Mouse (Mus musculus) heart, postnatal 10 days (tissue): Measurements from ENCODE around the gene Gpm6b. TPM values are rescaled to one million over a fixed set of nuclear protein-coding genes. Genes with fewer than 3 reads are reported as not detected.

Experiments used
- DNase-seq, 2 experiments: peaks; one replicate each; pipeline ENCODE4 v3.0.0; 2021
- intact Hi-C: fragments of 180-260 bp; cut with DNase I; formaldehyde crosslinking; loops from one replicate; pipeline ENCODE4 v1.15.1; 2025
- total RNA-seq, 2 experiments: library from RNA; stranded (reverse); gene quantifications; 2 replicates each; pipeline ENCODE4 v1.2.3; 2021

Gene Gpm6b
- total RNA-seq, 2 experiments from 2014 or later: 8.2 to 9.5 TPM

- DNase-seq: no peak
- intact Hi-C loops: no loop called here
Observed at GRCm38 (mm10) chrX:166302791-166303190, 64.1 kb downstream of the Gpm6b start.

GRCm38 (mm10) chrX:166304355-166304754 lies 65.6 kb downstream of the Gpm6b start:
- no peak for DNase-seq
- intact Hi-C loops: no loop called here

- no peak for DNase-seq
- intact Hi-C loops: no loop called here
Observed at GRCm38 (mm10) chrX:166307437-166308222, 68.9 kb downstream of the Gpm6b start.

- no peak for DNase-seq
- intact Hi-C loops: no loop called here
Observed at GRCm38 (mm10) chrX:166308798-166309197, 70.1 kb downstream of the Gpm6b start.

- no peak for DNase-seq
- intact Hi-C loops: no loop called here
Observed at GRCm38 (mm10) chrX:166315251-166315650, 76.5 kb downstream of the Gpm6b start.

GRCm38 (mm10) chrX:166316552-166317375 lies 78.1 kb downstream of the Gpm6b start:
- intact Hi-C loops: no loop called here

GRCm38 (mm10) chrX:166317376-166317679 lies 78.6 kb downstream of the Gpm6b start:
- no peak for DNase-seq
- intact Hi-C loops: no loop called here

More at GRCm38 (mm10) chrX:166316552-166317375, 78.1 kb downstream of the Gpm6b start:
- no peak for DNase-seq

- intact Hi-C loops: no loop called here
- no peak for DNase-seq
Observed at GRCm38 (mm10) chrX:166323226-166323625, 84.5 kb downstream of the Gpm6b start.

GRCm38 (mm10) chrX:166327621-166328020 lies 88.9 kb downstream of the Gpm6b start:
- no peak for DNase-seq
- intact Hi-C loops: no loop called here

- DNase-seq: no peak
- intact Hi-C loops: no loop called here
Observed at GRCm38 (mm10) chrX:166328219-166328901, 89.6 kb downstream of the Gpm6b start.

GRCm38 (mm10) chrX:166328904-166329451 lies 90.3 kb downstream of the Gpm6b start:
- intact Hi-C loops: no loop called here
- DNase-seq: no peak

- no peak for DNase-seq
- intact Hi-C loops: no loop called here
Observed at GRCm38 (mm10) chrX:166334516-166335136, 95.9 kb downstream of the Gpm6b start.

GRCm38 (mm10) chrX:166338353-166338752 lies 99.6 kb downstream of the Gpm6b start:
- intact Hi-C loops: no loop called here
- DNase-seq: no peak

GRCm38 (mm10) chrX:166338784-166339520 lies 100.2 kb downstream of the Gpm6b start:
- DNase-seq: no peak
- intact Hi-C loops: no loop called here

GRCm38 (mm10) chrX:166339911-166340310 lies 101.2 kb downstream of the Gpm6b start:
- DNase-seq: no peak
- intact Hi-C loops: no loop called here

GRCm38 (mm10) chrX:166341795-166342194 lies 103.1 kb downstream of the Gpm6b start:
- intact Hi-C loops: no loop called here

GRCm38 (mm10) chrX:166344228-166345015 lies 105.7 kb downstream of the Gpm6b start:
- intact Hi-C loops: no loop called here
- DNase-seq: peak in 1 of 2 experiments; percentile 6

More at GRCm38 (mm10) chrX:166341795-166342194, 103.1 kb downstream of the Gpm6b start:
- DNase-seq: no peak

- intact Hi-C loops: no loop called here
Observed at GRCm38 (mm10) chrX:166348086-166348485, 109.4 kb downstream of the Gpm6b start.

GRCm38 (mm10) chrX:166348634-166349033 lies 109.9 kb downstream of the Gpm6b start:
- intact Hi-C loops: no loop called here
- DNase-seq: no peak

More at GRCm38 (mm10) chrX:166348086-166348485, 109.4 kb downstream of the Gpm6b start:
- DNase-seq: no peak
